Mouse (Mus musculus): ENCODE data around the gene Mfsd1. TPM values are rescaled to one million over a fixed set of nuclear protein-coding genes. Genes with fewer than 3 reads are reported as not detected.
A peak's percentile ranks its signal among the peaks of the same experiment; 100 is the strongest.

Mfsd1 gene
- total RNA-seq (2022) = 10 to 100 TPM; 21.8 to 30.5 (median 26.6) TPM

GRCm38 (mm10) chr3:67582273-67583124 lies at the start of gene Mfsd1:
Gene Mfsd1, plus strand, starts transcription at chr3:67582741.
- peak; percentile 70 for DNase-seq (ENCODE audit: low spot score)

DNA sequence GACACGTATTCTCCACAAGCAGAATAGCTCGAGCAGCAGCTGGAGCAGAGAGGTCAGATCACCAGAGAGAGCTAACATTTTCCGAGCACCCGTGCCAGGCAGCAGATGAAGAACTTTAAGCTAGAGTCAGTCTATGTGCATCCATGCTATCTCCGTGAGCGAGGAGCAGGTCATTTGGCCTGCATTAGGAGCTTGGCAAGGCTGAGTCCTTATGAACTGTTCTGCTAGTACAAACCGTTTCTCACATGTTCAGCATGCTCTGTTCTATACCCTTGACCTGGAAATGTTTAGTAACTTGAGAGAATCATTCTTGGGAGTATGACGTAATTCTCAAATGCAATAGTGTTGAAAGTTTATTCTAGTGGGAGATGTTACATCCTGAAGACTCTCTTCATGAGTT lies 38.9 kb upstream of the Mfsd1 start:
- DNase-seq (ENCODE audit: low spot score) = no peak

GRCm38 (mm10) chr3:67551193-67551592 lies 31.3 kb upstream of the Mfsd1 start:
- no peak for DNase-seq (ENCODE audit: low spot score)

- no peak for DNase-seq (ENCODE audit: low spot score)
Observed at GRCm38 (mm10) chr3:67553281-67553680, 29.3 kb upstream of the Mfsd1 start.

DNA sequence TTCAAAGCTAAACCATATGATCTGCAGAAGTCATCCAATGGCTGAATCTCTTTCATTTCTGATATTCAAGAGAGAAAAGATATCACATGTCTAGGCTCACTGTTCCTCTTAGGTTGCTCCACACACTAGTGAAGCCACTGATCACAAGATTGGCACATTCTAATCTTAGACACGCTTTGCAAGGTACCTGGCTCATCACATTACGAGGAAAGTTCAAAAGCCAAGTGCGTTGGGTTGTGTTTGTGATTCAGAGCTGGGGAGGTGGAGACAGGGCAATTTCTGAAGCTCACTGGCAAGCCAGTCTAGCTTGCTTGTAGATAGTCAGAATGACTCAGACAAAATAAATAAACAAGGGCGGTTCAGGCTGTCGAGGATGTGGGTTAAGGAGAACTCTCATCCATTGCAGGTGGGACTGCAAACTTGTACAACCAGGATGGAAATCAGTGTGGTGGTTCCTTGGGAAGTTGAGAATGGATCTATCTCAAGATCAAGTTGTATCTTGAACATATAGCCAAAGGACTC lies 28.6 kb upstream of the Mfsd1 start:
- DNase-seq (ENCODE audit: low spot score) = no peak

DNA sequence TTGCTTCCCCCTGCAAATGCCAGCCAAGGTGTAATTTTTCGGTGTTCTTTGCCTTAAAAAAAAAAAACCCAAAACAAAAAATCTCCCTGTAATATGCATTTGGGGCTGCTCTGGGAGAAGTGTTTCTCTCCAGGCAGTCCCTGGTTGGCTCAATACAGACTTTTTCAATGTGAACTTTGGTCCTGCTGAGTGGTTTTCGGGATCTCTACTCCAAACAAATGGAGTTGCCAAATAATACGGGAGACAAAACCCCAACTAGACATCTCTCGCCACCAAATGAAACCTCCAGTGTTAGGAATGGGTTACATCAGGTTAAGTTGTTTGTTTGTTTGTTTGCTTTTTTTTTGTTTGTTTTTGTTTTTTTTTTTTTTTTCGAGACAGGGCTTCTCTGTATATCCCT lies 27.3 kb upstream of the Mfsd1 start:
- DNase-seq (ENCODE audit: low spot score) = no peak

DNA sequence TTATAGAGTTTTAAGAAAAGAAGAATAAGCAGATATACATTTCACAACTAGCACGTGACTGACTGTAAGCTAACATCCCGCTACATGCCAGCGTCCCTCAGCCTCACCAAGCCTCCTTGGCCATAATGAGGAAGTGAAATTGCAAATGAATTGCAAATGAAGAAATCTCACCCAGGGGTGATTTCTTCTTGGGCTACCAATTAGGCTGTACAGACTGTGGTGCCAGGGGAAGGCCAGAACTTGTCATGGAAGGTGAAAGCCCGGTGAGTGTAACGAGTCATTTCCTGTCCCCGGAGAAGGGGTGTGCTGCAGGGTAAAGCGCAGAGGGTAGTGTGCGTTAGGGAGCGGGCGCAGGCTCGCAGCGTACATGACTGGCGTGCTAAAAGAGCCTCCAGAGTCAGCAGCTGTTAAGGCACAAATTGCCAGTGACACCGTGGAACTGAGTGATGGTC lies 25.3 kb upstream of the Mfsd1 start:
- no peak for DNase-seq (ENCODE audit: low spot score)

DNA sequence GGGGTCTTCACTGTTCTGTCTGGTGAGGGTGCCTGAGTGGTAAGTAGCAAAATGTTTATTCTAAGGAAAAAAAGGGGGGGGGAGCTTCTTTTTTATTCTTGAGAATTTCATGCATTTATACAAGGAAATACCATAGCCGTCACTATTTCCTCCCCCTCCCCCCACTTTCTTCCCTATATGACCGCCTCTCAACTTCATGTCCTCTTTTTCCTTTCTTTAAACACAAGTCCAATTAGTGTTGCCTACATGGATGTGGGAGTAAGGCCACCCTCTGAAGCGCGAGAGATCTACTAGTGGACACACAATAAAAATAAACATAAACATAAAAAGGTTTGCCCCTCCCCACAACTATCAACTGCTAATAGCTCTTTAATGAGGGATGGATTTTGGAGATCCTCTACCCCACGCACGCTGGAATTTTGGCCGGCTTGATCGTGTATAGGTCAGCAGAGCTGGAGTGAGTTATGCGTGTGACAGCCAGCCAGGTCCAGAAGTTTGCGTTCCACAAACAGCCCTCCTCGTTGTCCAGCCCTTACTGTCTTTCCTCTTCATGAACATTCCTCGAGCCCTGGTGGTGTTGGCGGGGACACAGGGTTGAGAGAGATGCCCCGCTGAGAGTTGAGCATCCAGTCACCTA lies 24.7 kb upstream of the Mfsd1 start:
- no peak for DNase-seq (ENCODE audit: low spot score)

DNA sequence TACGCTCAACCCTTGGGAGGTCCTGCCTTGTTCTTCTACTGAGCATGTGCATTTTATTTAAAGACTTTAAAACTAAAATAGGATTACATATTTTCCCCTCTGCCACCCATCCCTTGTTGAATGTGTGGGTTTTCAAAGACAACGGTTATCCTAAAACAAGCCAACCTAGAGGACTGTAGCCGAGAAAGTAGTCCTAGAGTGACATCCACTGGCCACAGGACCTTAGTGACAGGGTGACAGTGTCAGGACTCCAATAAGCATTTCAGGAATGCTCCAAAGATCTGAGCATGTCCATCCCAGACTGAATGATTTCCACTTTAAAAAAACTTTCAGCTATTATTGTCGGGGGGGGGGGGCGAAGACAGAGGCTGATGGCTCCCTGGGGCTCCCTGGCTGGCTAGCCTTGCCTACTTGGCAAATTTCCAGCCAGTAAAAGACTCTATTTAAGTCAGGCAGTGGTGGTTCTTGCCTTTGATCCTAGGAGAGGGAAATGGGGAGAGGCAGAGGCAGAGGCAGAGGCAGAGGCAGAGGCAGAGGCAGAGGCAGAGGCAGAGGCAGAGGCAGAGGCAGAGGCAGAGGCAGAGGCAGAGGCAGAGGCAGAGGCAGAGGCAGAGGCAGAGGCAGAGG lies 17.7 kb upstream of the Mfsd1 start:
- no peak for DNase-seq (ENCODE audit: low spot score)

DNA sequence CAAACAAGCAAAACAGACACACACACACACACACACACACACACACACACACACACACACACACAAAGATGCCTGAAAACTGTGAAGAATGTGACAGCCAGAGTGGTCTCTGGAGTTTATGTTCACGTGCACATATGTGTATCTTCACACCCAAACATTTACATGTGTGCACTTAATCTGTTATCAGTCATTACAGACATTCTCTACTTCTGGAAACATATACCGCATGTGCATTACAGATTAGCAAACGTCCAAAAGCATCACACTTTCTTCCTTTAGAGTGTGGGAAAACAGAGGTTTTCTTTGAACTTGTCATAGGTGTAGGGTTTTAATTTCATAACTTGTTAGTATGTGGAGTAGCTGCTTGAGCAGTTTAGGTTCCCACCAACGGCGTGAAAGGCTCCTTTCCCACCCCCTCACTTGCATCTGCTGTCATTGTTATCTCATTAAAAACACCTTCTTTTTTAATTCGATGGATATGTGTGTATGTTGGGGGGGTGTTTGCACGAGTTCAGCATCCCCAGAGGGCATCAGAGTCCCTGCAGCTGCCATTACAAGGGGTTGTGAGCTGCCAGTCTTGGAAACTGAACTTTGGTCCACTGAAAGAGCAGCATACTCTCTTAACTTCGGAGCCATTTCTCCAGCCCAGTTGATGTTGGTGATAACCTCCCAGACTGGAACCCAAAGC lies 16.9 kb upstream of the Mfsd1 start:
- no peak for DNase-seq (ENCODE audit: low spot score)

DNA sequence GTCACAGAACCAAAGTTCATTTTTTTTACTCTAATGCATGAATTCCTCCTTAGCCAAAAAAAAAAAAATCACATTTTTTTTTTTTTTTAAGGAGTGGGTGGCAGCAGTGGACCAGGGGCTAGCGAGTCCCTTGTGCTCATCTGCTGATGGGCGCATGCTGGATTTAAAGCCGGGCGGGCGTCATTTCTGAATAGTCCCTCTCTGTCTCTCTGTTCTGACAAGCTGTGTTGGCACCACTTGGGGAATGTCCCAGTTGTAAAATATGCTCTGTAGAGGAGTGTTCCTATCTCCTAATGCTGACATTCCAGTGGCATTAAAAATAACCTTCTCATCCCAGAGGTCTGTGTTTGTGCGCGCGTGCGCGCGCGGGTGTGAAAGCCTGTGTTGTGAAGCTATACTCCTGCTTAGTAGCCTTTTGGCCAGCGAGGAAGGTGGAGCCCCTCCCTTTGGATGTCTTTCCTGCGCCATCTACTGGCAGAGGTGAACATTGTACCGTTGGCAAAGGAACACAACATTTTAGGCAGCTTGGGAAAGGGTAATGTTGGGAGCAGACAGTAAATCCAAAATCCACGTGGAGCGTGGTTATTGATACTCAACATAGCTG lies 14.4 kb upstream of the Mfsd1 start:
- DNase-seq (ENCODE audit: low spot score) = peak; percentile 69

DNA sequence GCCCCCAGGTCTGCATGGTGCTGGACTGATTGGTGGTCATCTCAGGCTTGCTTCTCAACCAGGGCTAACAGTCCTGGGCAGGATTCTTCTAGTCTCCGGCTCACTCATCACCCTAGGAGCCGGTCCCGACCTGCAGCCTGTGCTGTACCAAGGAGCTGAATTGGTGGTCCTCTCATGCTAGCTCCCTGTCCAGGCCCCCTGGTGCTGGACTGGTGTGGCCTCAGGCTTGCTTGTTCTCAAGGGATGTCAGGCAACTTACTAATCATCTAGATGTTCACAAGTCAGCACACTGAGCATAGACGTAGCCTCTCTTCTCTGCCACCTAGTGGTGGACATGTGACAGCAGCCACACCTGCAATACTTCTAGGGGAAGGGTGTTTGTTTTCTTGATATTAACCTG lies 9.6 kb upstream of the Mfsd1 start:
- no peak for DNase-seq (ENCODE audit: low spot score)

DNA sequence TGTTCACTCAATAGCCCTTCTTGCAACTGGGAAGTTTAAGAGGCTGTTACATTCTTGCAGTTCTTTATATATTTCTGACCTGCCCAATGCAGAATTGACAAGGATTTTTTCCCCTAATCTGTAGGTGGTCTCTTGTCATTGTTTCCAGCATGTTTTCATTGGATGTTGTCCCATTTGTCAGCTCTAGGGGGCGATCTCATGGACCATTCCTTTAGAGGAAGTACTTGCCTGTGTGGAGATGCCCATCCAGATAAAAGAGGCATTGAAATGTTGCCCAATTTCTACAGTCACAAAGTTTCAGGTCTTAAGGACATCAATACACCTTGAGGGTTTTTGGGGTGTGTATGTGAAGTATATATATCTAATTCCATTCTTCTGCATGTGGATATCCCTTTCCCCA lies 9.0 kb upstream of the Mfsd1 start:
- no peak for DNase-seq (ENCODE audit: low spot score)

DNA sequence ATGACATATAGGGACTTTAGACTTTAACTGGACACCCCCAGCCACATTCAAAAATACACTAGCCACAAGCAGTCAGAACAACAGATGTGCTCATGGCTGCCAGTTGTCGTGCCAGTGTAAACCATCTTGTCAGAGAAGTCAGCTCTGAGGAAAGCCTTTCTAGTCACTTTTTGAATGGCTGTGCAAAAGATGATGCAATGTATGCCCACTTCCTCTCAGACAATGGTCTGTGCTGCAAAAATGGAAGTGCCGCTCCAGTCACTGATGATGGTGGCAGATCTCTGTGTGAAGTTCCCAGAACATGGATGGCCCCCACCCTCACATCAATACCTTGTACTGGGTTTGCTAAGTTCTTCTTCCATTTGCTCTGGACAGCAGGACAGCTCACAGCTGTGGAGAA lies 6.3 kb upstream of the Mfsd1 start:
- no peak for DNase-seq (ENCODE audit: low spot score)

- DNase-seq (ENCODE audit: low spot score) = no peak
Observed at GRCm38 (mm10) chr3:67576724-67577123, 5.8 kb upstream of the Mfsd1 start.

DNA sequence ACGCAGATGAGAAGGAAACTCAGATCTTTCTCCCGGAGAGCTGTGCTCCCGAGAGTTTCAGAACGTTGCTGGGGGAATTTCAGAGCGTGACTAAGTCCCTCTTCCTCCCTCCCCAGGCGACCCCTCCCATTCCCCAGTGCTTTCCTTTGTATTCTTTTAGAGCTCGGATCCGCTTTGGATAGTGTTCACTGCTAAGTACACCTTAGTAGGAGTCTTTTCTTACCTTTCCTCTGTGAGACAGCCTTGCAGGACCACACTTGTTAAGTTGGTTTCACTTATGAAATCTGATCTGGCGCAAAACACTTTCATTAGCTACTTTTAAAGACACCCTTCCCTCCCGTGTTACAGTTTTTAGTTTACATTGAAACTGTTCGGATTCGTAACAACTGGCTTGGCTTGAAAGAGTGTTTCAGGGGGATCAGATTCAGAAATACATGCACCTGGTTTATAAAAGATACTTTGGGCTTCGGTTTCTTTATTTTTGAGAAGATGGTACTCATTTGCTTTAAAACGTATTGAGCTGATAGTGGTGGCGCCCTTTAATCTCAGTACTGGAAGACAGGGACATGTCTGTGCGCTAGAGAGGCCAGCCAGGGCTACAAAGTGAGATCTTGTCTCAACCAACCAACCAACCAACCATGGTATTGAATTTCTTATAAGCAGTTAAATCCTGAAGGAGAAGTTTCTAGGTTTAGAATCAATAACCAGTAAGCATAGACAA lies 744 bp downstream of the Mfsd1 start:
- DNase-seq (ENCODE audit: low spot score) = no peak

DNA sequence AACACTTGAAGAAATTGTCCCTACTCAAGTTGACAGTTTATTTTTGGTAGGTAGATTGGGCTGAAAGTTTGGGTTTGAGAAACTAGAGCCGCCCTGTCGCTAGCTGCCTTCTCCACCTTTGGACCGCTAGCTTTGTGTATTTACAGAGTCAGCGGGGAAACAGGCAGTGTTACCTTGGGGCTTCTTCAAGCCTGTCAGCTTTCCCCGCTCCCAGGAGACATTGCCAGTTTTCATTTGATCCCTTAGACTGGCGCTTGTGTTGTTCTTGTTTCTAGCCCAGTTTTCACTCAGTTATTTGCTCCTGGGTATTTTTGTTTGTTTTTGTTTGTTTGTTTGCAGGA lies 1.3 kb downstream of the Mfsd1 start:
- DNase-seq (ENCODE audit: low spot score) = no peak

GRCm38 (mm10) chr3:67586511-67586910 lies 4.0 kb downstream of the Mfsd1 start:
- no peak for DNase-seq (ENCODE audit: low spot score)

DNA sequence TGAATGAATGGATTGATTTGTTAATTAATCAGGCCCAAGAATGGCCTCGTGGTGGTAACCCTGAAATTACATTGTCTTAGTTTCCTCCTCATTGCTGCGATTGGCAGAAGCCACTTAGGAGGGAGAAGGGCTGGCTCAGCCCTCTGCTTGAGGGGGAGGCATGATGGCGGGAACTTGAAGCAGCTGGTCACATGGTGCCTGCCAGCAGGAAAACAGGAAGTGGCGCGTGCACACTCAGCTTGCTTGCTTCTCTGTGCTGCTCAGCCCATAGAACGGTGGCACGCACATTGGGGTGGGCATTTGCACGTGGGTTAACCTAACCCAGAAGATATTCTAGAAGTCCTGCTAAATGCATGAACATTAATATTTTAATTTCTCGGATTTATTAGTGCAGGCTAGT lies 4.9 kb downstream of the Mfsd1 start:
- DNase-seq (ENCODE audit: low spot score) = no peak

DNA sequence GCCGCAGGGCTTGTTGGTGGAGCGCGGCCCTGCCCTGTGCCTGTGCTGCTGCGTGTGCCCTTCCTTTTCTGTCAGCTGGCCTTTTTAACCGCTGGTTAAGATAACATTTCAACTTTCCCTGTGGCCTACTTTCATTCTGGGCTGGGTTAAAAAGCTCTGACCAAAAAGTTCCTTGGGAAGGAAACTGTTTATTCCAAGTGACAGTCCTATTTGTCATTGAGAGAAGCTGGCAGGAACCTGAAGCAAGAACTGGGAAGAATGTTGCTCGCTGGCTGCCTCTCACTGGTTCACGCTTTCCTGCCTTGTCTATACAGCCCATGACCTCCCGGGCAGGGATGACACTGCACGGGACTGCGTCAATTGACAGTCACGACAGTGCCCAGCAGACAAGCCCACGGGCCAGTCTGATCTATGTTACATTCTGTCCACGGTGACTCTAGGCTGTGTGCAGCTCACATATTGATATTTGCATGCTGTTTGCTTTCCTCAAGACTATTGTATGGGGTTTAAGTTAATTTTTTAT lies 19.1 kb downstream of the Mfsd1 start:
- DNase-seq (ENCODE audit: low spot score) = no peak

- no peak for DNase-seq (ENCODE audit: low spot score)
Observed at GRCm38 (mm10) chr3:67618222-67618621, 35.7 kb downstream of the Mfsd1 start.

Measured in heart, adult 8-10 months (tissue).